Mouse (Mus musculus) telencephalon, adult 2 months (tissue): Measurements from ENCODE around the gene Dhfr.
"Not testable (repeated sequence)": the region's sequence is repeated elsewhere in the genome, so short reads cannot be mapped to it uniquely, and the experiment has no call there.

ENCODE experiments used
- DNase-seq: peaks from one replicate; pipeline ENCODE4 v3.0.0-alpha.2; 2011; ENCODE audit warnings: low read depth, low spot score

The Dhfr gene

DNA sequence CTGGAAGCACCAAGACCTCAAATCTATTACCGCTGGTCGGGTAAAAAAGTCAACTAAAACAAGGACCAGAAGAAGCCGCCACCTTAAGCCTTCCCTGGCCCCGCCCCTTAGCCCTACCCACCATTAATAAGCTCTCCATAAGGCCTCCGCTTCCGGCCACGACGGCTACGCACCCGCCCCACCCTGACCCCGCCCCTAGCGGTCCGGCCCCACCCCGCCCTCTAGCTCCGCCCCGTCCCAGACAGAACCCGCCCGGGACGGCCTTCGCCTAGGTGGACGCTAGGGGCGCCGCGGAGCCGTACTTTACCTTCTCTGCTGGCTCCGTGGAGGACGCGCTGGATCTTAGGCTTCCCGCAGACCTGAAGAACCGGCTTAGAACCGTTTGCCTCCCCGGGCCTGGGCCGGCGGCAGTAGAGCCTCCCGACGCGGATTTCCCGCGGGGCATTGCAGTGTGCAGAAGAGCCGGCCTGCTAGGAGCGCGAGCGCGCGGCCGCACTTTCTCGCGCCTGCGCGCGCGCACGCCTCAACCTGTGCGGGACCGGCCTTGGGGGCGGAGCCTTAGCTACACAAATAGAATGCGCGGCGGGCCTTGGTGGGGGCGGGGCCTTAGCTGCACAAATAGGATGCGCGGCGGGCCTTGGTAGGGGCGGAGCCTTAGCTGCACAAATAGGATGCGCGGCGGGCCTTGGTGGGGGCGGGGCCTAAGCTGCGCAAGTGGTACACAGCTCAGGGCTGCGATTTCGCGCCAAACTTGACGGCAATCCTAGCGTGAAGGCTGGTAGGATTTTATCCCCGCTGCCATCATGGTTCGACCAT, at the start of gene Dhfr, which contains the start of gene Msh3:
TSS of gene Dhfr (plus strand) at position 271 of the 816 bp plus-strand sequence.
TSS of gene Msh3 (minus strand) at position 548 of the 816 bp plus-strand sequence.
- peak; percentile 97 for DNase-seq

DNA sequence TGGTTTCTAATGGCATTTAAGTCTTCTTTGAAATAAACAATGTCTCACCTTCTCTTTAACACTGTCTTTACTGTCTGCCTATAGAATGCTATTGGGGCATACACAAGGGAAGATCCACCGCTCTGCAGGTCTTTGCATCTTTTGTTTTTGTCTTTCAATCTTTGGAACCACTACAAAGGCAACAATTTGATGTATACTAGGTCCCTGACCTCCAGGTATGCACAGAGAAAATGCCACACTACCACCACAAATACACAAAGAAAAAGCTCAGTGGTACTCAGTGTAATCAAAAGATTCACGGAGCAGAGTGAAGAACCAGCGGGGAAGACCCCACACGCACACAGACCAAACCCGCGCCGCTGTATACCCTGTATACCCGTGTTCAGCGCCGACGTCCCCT, 48.8 kb upstream of the Dhfr start, which contains the start of gene Gm20379:
TSS of gene Gm20379 (plus strand) at position 301 of the 400 bp plus-strand sequence.
- DNase-seq, result no peak

DNA sequence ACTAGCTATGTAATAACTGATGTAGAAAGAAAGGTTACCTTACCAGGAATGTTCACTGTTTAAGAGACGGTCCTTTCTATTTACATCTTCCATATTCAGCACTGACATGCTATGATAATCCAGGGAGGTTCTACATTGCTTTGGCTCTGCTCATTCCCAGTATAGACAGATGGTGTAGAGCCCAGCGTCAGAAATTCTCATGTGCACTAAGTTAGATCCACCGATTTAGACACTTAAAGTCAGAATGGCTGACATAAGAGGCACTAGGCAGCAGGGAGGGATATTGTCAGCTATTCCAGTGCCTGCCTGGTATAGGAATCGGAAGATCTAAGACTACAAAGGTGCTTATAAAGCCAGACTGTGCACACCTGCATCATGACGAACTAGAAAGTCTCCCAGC, 39.9 kb upstream of the Dhfr start:
- no peak for DNase-seq

DNA sequence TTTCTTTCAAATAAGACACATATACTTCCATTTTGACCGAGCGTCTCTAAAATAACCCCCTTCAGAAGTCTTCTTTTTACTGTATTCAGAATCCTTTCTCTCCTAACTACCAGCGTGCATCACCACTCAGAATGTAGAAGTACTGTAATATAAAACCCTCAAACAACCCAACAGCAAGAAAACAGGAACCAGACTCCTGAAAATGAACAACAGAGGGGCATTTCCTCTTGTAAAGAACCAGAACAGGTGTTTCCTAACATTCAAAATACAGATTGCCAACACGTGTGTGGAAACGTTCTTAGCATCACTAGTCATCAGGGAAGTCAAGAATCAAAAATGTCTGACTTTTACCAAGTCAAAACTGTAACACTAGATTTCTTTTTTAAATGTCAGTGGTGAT, 33.8 kb upstream of the Dhfr start:
- DNase-seq, result no peak

DNA sequence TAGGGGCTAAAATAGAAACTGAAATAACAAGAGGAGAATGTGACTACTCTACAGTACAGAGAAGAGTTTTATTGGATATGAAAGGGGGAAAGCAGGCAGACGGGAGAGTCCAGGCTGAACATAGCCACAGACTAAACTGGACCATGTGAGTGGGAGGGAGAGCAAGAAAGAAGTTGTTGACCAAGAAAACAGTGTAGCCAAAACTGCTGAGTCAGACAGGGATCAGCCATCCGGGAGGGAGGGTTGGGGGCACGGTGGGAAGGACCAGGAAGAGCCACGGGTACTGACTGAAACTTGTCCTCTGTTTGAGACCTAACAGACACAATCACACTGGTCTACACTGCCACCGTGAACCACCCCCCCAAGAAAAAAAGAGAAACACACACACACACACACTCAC, 28.5 kb upstream of the Dhfr start:
- no peak for DNase-seq

DNA sequence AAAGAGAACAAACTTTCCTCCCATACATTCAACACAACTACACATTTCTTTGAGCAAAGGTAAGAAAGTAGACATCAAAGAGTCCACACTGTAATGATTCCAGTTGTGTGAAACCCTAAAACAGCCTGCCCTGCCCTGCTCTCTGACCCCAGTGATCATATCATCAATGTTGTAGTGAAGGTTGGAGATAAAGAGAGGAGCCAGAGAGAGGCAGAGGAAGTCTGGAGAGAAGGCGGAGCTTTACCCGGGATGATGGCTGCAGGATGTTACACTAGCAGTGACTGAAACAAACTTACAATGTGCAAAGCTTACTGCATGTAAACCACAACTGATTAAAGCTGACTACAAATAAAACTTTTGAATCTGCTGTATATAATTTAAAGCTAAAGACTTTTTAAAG, 26.5 kb upstream of the Dhfr start:
- no peak for DNase-seq

DNA sequence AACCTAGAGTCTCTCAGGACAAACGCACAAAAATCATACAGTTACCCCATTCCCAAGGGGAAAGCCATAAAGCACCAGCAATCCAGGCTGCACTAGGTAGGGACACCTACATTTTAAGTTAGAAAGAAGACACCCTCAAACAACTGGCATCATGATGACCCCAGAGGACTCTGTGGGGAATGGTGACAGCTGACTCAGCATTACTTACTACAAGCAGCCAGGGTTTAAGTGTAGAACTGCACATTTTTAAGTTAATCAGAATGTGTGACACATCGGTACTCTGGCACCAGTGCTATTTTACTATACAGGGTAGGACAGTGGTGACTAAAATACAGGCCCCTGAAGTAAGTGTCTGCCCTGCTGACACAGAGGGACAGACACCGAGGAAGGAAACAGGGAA, 23.9 kb upstream of the Dhfr start:
- DNase-seq, result no peak

DNA sequence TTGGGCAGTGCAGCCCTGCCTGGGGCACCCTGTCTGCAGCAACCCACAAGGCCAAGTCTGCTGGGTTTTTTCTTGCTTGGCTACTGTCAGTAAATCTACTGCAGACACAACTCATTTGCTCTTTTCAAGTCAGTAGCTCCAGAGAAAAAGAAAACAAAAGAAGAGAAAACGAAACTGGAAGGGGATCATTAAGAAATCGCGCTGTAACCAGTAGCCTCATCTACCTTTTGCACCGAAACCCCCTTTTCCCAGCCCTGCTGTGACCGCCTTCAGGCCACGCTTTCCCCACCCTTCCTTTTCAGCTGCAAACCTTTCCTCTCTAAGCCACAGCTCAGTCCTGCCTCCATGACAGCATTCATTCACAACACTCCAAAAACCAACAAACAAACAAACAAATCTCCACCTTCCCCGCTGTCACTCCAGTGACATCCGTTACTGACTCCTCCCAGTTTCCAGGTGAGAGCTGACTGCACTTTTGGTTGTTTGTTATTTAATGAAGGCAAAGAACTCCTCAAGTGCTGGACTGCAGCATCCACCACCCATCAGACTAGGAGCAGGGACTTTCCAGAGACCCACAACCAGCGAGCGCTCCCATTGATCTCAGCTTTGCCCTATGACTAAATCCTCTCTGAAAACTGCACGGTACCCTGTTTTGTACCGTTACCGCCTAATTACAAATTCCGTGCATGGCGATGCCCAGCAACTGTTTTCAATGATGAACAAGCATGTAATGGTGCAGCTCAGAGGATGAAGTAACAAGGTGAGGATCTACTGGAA, 22.2 kb upstream of the Dhfr start:
- DNase-seq, result no peak

DNA sequence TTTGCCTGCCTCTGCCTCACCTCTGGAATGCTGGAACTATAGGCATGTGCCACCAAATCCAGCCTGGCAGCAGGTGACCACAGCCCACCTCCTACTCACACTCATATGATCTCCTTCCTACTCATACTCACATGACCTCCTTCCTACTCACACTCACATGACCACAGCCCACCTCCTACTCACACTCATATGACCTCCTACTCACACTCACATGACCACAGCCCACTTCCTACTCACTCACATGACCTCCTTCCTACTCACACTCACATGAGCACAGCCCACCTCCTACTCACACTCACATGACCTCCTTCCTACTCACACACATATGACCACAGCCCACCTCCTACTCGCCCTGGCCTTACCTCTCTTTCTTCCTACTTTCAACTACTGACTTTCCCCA, 17.7 kb upstream of the Dhfr start:
- no peak for DNase-seq

DNA sequence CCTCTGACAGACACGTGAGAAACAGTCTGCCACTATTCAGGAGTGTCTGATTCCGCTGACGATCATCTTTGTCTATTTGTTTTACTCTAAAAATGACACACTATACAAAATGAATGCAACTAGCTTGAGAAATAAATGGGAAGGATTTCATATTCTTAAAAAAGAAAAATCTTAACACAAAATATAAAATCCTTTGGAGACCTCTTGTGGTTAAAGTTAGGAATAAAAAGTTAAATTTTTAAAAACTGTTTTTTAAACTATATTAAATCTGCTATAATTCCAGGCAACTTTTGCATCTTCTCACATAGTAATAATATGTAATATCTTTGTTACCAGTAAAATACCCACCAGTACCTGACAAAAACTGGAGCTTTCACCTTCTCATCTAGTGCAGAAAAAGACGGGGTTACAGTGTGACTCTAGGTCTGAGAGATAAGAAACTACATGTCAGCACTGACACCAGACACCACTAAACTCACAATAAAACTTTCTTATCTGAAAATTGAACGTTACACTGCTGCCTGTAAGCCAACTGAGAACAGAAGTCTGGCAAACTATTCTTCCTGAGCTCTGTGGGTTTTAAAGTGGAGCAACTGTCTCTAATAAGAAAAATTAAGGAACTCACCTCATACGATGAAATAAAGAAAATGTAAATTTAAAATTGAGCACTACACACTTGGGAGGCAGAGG, 16.6 kb upstream of the Dhfr start:
- DNase-seq, result no peak

DNA sequence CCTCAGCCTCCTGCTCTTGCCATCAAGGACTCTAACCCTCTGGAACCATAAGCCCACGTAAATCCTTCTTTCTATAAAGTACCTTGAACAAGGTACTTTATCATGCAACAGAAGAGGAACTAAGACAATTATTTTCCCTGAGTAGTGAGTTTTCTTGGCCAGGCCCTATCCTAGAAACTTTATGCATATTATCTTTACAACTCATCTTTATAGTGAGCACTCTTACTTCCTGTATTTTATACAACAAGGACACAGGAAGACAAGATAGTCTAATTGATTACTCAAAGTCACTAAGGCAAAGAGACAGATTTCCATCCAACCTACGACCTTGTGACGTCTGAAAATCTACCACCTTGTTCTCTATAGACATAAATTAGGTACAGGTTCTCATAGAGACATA, 14.7 kb upstream of the Dhfr start:
- DNase-seq, result no peak

DNA sequence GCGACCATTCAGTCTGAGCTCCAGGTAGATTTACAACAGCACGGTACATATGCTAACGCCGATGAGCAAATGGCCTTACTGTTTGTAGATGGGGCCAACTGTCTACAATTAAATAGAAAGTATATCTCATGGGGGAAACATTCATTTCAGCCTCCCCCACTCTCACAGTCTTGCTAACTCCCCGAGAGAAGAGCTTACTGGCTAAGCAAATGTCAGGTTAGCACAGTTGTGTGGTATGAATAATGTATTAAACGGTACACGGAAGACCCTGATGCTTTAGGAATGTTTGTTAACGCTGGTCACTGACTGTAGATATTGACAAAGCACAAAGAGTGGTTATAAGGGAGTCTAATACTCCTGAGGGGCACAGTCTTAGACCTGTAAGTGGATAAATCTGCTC, 10.5 kb upstream of the Dhfr start:
- no peak for DNase-seq

DNA sequence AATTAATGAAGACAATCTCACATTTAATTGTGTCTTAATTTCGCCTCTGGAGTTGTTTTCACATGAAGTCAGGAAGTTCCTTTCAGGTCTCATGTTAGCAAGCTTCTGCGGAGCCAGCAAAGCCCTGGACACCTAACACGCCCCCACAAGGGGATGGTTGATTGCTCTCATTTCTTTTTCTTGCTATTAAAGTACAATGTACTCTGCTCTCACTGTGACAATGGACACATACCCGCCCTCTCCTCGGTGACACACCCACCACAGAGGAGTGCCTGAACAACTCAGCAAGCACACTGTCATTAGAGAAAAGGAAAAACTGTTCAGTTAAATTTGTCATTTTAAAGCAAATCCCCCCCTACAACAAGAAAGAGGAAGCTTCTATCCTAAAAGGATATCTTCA, 8.2 kb upstream of the Dhfr start:
- no peak for DNase-seq

DNA sequence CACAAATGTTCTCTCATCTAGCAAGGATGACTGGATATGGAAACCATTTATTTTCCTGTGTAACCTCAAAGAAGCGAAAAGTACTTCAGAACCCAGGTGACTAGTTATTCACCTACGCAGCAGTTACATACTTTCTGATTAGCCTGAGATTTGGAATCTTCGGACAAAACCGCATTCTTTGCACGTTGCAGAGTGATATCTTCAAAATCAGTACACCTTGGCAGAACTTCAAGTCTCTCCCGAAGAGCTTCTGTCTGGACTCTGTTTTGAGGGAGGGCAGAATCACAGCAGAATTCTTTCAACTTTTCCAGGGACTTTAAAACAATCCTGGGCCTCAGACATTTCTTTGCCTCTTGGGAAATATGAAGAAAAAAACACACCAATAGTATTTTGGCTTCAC, 3.4 kb upstream of the Dhfr start:
- no peak for DNase-seq

DNA sequence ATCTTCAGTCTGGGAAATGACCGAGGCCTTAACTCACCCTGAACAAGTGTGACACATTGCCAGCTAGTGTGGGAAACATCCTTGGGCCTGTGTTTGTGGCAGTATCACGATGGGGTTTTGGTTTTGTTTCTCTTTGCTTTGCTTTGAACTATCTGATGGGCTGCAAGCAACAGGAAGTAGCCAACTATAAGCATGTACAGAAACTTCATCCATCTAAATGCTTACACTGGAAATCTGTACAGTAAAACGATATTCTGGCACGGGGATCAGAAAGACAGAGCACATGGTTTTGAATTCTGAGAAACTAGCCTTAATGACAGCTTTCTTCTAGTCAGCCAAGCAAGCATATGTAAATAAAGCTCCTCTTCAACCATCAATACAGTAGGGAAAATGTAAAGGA, 570 bp upstream of the Dhfr start:
- no peak for DNase-seq

DNA sequence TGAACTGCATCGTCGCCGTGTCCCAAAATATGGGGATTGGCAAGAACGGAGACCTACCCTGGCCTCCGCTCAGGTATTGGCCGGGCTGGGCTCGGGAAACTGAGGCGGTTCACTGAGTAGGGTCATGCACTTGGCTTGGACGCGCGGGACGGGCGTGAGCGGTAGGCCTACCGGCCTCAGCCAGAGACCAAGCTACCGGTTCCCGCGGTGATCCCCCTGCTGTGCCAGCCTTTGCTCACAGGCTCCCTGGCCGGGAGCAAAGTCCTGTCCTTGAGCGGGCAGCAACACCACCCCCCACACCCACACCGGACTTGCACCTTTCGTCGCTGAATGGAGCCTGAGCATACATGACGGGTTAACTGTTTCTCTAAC, 732 bp downstream of the Dhfr start:
- DNase-seq, result no peak

DNA sequence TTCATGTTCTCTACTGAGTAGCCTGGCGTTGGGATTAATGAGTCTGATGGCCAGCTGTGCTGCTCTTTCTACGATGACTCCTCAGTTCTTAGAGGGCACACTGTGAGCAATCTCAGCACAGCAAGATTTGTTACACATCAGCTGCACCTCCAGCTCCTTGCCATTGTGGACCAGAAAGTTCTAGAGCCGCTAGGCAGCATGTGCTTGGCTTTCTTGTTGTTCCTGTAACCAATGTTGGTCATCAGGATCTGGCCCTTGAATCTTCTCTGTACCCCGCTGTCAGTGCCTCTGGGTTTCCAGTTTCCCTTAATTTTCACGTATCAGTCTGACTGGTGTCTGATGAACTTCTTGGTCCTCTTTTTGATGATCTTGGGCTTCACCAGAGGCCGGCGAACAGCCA, 1.9 kb downstream of the Dhfr start:
- DNase-seq, result no peak

DNA sequence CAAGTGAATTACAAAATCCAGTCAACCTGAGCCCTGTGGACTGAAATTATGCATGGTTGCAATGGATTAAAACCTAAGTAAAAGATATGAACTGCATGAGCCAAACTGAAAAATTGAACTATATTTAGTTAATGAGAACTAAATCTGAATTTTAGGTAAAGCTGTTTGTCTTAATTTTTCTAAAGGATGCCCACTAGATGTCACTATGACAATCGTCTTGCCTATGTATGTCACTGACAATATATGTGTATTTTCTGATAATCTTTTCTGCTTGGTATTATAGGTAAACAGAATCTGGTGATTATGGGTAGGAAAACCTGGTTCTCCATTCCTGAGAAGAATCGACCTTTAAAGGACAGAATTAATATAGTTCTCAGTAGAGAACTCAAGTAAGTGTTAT, 3.1 kb downstream of the Dhfr start:
- DNase-seq, result no peak

DNA sequence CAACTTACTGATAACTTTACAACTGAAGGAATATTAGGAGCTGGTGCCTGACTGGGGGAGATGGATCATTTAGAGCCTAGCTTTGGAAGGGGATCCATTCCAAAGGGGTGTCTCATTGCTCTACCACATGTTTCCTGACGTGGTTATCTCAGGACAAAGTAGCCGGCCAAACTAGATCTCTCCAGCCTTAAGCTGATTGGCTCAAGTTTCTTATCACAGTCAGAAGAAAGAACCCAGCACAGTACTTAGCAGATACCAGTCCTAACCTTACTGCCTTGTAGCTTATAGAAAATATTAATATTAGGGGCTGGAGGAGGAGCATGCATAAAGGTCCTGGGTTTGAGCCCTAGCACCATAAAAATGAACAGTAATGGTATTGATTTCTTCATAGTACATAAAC, 7.1 kb downstream of the Dhfr start:
- DNase-seq, result no peak

DNA sequence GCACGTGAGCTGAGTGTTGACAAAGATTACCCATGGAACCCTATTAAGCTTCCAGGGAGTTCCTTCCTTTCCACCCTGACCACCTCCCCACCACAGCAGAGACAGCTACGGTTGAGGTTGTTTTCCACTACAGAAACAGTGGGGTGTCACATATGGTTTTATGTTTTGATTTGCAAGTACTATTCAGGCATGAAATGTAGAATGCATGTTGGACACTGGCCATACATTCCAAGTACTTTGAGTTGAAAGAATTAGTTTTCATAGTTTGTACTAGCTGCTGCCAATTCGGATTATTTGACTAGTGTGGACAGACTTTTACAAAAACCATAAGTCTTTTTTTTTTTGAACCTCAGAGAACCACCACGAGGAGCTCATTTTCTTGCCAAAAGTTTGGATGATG, 10.8 kb downstream of the Dhfr start:
- no peak for DNase-seq

DNA sequence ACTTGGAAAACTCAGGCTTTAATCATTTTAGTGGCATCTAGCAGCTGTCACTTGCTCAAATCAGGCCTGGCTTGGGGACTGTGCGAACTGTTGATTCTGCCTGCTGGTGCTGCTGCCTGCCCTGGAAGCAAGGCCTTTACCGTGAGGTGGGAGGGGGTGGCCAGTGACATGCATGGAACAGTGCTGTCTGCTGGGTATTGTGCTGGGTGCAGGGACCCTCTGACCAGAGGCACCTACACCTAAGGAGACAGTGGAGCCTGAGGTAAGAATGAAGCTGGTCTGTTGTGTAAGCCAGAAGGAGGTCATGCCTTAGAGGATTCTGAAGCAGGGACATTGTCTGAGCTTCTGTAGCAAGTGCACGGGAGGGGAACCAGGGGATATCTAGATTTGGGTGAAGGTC, 16.3 kb downstream of the Dhfr start:
- DNase-seq, result no peak

DNA sequence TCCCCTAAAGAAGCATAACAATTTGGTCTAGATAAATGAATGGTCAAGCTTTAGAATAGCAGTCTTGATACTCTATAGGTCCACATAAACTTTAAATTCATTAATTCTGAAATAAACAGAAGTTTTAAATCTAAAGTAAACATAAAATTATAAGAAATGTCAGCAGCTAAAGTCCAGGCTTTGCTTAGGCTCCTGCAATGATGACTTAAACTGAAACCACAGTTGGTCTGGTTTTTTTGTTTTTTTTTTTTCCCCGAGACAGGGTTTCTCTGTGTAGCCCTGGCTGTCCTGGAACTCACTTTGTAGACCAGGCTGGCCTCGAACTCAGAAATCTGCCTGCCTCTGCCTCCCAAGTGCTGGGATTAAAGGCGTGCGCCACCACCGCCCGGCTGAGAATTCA, 16.9 kb downstream of the Dhfr start:
- DNase-seq, result not testable (repeated sequence)

DNA sequence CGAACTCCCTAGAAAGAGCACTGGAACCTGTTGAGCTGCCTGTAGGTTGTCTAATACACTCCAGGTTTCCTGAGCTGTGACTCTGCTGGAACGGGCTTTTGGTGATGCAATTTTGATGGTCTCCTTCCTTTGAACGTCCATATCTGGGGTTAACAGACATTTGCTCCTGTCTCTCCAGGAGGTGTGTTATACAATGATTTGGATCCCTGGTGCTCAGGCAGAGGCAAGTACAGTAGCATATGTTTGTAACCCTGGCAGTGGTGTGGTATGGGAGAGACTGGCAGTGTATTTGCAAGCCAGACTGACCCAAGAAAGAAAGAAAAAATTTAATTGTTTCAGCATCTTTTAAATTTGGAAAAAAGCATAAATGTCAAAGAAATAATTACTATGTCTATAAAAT, 32.8 kb downstream of the Dhfr start:
- DNase-seq, result no peak
